Comparison of ENCODE assay signal across 9 mouse cellular contexts in the genomic region with DNA sequence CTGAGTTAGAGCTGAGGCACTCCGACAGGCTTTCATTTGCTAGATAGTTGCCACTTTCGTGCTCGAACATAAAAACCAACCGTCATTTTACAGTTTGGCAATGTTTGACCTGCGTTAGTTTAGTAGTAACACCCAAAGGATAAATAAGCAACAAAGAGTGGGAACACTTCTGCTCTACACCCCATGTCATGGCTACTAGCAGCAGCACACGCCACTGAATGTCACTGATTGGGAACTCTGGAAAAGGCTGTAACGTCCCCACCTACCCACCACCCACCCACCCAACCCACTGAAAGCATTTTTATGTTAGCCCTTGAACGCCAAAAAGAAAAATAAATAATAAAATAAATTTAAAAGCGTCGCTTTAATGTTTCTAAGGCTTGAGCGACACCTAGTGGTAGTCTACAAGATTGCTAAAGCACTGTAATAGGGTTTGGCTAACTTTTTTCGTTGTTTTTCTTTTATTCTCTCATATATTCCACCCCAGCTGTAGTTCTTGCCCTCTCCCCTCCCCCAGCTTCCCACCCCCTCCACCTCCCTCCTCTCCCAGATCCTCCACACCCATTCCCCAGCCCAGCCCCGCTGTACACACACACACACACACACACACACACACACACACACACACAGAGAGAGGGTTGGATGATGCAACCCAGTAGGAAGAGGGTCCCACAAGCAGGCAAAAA.
DNase-seq lines count a peak whose midpoint lies in the region; ATAC-seq lines count a peak whose summit lies in the region.
"Had no signal": no experiment of that assay in that cellular context is flagged by ENCODE, and none has a peak within 500 bp of the region (broad histone marks: within the 10 kb centered on the region; RNA-seq: fewer than 3 reads in every experiment).

No protein-coding gene starts in this region.

- no peaks in the 10 kb centered on the region for H3K9me3 ChIP-seq in midbrain, embryonic 11.5 days (ENCODE audit: control insufficient read depth, low read length)
- no peaks in the 10 kb centered on the region for H3K9me3 ChIP-seq in midbrain, embryonic 10.5 days (replicated peaks)
- H3K9me3 ChIP-seq in intestine, embryonic 15.5 days: no peaks in the 10 kb centered on the region
- H3K9me3 ChIP-seq in midbrain, embryonic 16.5 days (replicated peaks; ENCODE audit: control insufficient read depth, low read length, poor library complexity, severe bottlenecking): no peaks in the 10 kb centered on the region

- no peaks in the 10 kb centered on the region for H3K27me3 ChIP-seq in midbrain, embryonic 11.5 days (ENCODE audit: control insufficient read depth, insufficient read depth, low read length)
- H3K27me3 ChIP-seq in midbrain, embryonic 10.5 days (ENCODE audit: low read depth, poor library complexity, severe bottlenecking): peaks cover 6% of the 10 kb centered on the region; the same call in 1 of the 2 replicates
- no peaks in the 10 kb centered on the region for H3K27me3 ChIP-seq in intestine, embryonic 15.5 days (replicated peaks)
- no peaks in the 10 kb centered on the region for H3K27me3 ChIP-seq in midbrain, embryonic 16.5 days (ENCODE audit: control insufficient read depth, insufficient read depth, low read depth, low read length)

- no peak overlapping the region for H3K4me2 ChIP-seq in midbrain, embryonic 11.5 days
- peak overlapping the region; percentile 53 for H3K4me2 ChIP-seq in intestine, embryonic 15.5 days (replicated peaks)
- H3K4me2 ChIP-seq in midbrain, embryonic 16.5 days (ENCODE audit: low read length): peak overlapping the region; percentile 24

- H3K36me3 ChIP-seq in midbrain, embryonic 11.5 days (ENCODE audit: control insufficient read depth, insufficient read depth, low read length): no peaks in the 10 kb centered on the region
- H3K36me3 ChIP-seq in midbrain, embryonic 10.5 days: no peaks in the 10 kb centered on the region
- H3K36me3 ChIP-seq in intestine, embryonic 15.5 days: no peaks in the 10 kb centered on the region
- H3K36me3 ChIP-seq in midbrain, embryonic 16.5 days (ENCODE audit: control insufficient read depth, insufficient read depth, low read length): no peaks in the 10 kb centered on the region

- 29% methylated on average over 13 of the region's 13 CpGs for WGBS in midbrain, embryonic 11.5 days
- 34% methylated on average over 13 of the region's 13 CpGs for WGBS in midbrain, embryonic 10.5 days
- 24% methylated on average over 13 of the region's 13 CpGs for WGBS in intestine, embryonic 15.5 days
- WGBS in midbrain, embryonic 16.5 days: 30% methylated on average over 13 of the region's 13 CpGs

- no peak overlapping the region for H3K4me3 ChIP-seq in midbrain, embryonic 11.5 days (ENCODE audit: low read depth, low read length)
- H3K4me3 ChIP-seq in midbrain, embryonic 10.5 days: no peak overlapping the region
- H3K4me3 ChIP-seq in intestine, embryonic 15.5 days (replicated peaks): no peak overlapping the region
- H3K4me3 ChIP-seq in midbrain, embryonic 16.5 days (ENCODE audit: low read depth, low read length): no peak overlapping the region
- H3K4me3 ChIP-seq: erythroblast, embryonic 14.5 days had no signal

- DNase-seq in CD4-positive, CD25-positive, alpha-beta regulatory T cell, adult 2 months (ENCODE audit: low read depth, low spot score): peak; percentile 72
- peak; percentile 89 for DNase-seq in midbrain, embryonic 11.5 days (ENCODE audit: low spot score, missing footprints)
- DNase-seq in midbrain, embryonic 10.5 days (ENCODE audit: low spot score): no peak
- no peak for DNase-seq in right cerebral cortex, postnatal 4 days

- H3K9ac ChIP-seq in midbrain, embryonic 11.5 days (ENCODE audit: low read length): no peak overlapping the region
- H3K9ac ChIP-seq in intestine, embryonic 15.5 days: no peak overlapping the region
- H3K9ac ChIP-seq in midbrain, embryonic 16.5 days (ENCODE audit: low read depth, low read length): no peak overlapping the region

- H3K27ac ChIP-seq in midbrain, embryonic 11.5 days (ENCODE audit: low read depth, low read length): no peak overlapping the region
- no peak overlapping the region for H3K27ac ChIP-seq in midbrain, embryonic 10.5 days (replicated peaks)
- H3K27ac ChIP-seq in intestine, embryonic 15.5 days: no peak overlapping the region
- no peak overlapping the region for H3K27ac ChIP-seq in midbrain, embryonic 16.5 days (ENCODE audit: low read length)

- no peak for ATAC-seq in CD4-positive, CD25-positive, alpha-beta regulatory T cell, adult 4 months
- ATAC-seq in midbrain, embryonic 11.5 days (ENCODE audit: low FRiP score): peak; percentile 59; the same call in 1 of the 2 replicates
- peak; percentile 41 for ATAC-seq in intestine, embryonic 15.5 days
- ATAC-seq in midbrain, embryonic 16.5 days: peak; percentile 47; the same call in 1 of the 2 replicates
- ATAC-seq in erythroid progenitor cell, adult 5-6 weeks (replicated peaks; ENCODE audit: low FRiP score, poor library complexity, severe bottlenecking): no peak

- H3K4me1 ChIP-seq in midbrain, embryonic 11.5 days (ENCODE audit: control insufficient read depth, insufficient read depth, low read length): no peaks in the 10 kb centered on the region
- H3K4me1 ChIP-seq in midbrain, embryonic 10.5 days: no peaks in the 10 kb centered on the region; the same call in 1 of the 2 replicates
- H3K4me1 ChIP-seq in intestine, embryonic 15.5 days (replicated peaks): 0 out of 2 replicates have a peak, but pooled peaks cover 6% of the 10 kb centered on the region
- H3K4me1 ChIP-seq in midbrain, embryonic 16.5 days (ENCODE audit: control insufficient read depth, insufficient read depth, low read length): no peaks in the 10 kb centered on the region

Comparison
In these comparisons a context has a peak if more than half of its experiments do, and no peak if none do; other contexts are left out.
1. DNase-seq: peak in CD4-positive, CD25-positive, alpha-beta regulatory T cell, adult 2 months (single experiment) and midbrain, embryonic 11.5 days (single experiment); none in midbrain, embryonic 10.5 days (single experiment) and right cerebral cortex, postnatal 4 days (single experiment).
2. ATAC-seq: peak in midbrain, embryonic 11.5 days (single experiment), intestine, embryonic 15.5 days (single experiment) and midbrain, embryonic 16.5 days (single experiment); none in CD4-positive, CD25-positive, alpha-beta regulatory T cell, adult 4 months (single experiment) and erythroid progenitor cell, adult 5-6 weeks (single experiment).